Comparison of ENCODE assay signal across 10 mouse cellular contexts in genomic region chr1:39685841-39686240, GRCm38 (mm10). TPM values are rescaled to one million over a fixed set of nuclear protein-coding genes. Genes with fewer than 3 reads are reported as not detected.
DNase-seq lines count a peak whose midpoint lies in the region; ATAC-seq and TF ChIP-seq lines count a peak whose summit lies in the region.
"Had no signal": no experiment of that assay in that cellular context is flagged by ENCODE, and none has a peak within 500 bp of the region (broad histone marks: within the 10 kb centered on the region; RNA-seq: fewer than 3 reads in every experiment).

No protein-coding gene starts in this region.

- no peak overlapping the region for H3K9ac ChIP-seq in intestine, embryonic 14.5 days (ENCODE audit: low read length)
- no peak overlapping the region for H3K9ac ChIP-seq in midbrain, embryonic 11.5 days (ENCODE audit: low read length)

- no peak overlapping the region for H3K4me3 ChIP-seq in intestine, embryonic 14.5 days (ENCODE audit: low read depth, low read length)
- no peak overlapping the region for H3K4me3 ChIP-seq in left cerebral cortex, adult 2 months
- no peak overlapping the region for H3K4me3 ChIP-seq in midbrain, embryonic 11.5 days (ENCODE audit: low read depth, low read length)
- H3K4me3 ChIP-seq: myocyte had no signal

- H3K9me3 ChIP-seq in intestine, embryonic 14.5 days (ENCODE audit: control insufficient read depth, low read length) = no peaks in the 10 kb centered on the region
- no peaks in the 10 kb centered on the region for H3K9me3 ChIP-seq in midbrain, embryonic 11.5 days (ENCODE audit: control insufficient read depth, low read length)
- H3K9me3 ChIP-seq: G1E had no signal

- WGBS in intestine, embryonic 14.5 days = 3% methylated on average over 1 of the region's 1 CpGs
- 0% methylated on average over 1 of the region's 1 CpGs for WGBS in midbrain, embryonic 11.5 days

- intact Hi-C loops in left cerebral cortex, adult 2 months (cut with DNase I) = loop anchor here (2.0 to 10.0 kb wide), 6 partner anchors 75 to 689 kb away; no protein-coding TSS in a partner anchor

- TF ChIP-seq CTCF in left cerebral cortex, adult 2 months (IDR thresholded peaks at IDR 0.05) = peak; percentile 79

- no peak; the same call in 1 of the 2 replicates for ATAC-seq in intestine, embryonic 14.5 days (replicated peaks; ENCODE audit: low FRiP score, low TSS enrichment, low read depth)
- ATAC-seq in midbrain, embryonic 11.5 days (ENCODE audit: low FRiP score) = peak; percentile 73; the same call in 1 of the 2 replicates

- peak; percentile 56 for DNase-seq in ovary, adult 18-20 months (ENCODE audit: low spot score)
- DNase-seq in ovary, postnatal 10 days (ENCODE audit: low spot score) = no peak
- DNase-seq in cerebellum, postnatal 36 days = peak; percentile 62 to 63
- peak; percentile 40 to 52 for DNase-seq in gastrocnemius, adult 8-10 months (ENCODE audit: low spot score in 2 of 2)
- DNase-seq in intestine, embryonic 14.5 days (ENCODE audit: low spot score) = peak; percentile 79
- peak; percentile 67 to 74 for DNase-seq in left cerebral cortex, adult 2 months (ENCODE audit: extremely low spot score in 1 of 2, low spot score in 2 of 2)
- peak; percentile 95 for DNase-seq in midbrain, embryonic 11.5 days (ENCODE audit: low spot score, missing footprints)
- DNase-seq in spleen, postnatal 14 days (ENCODE audit: low spot score in 2 of 2) = peak; percentile 22 to 58

- H3K4me1 ChIP-seq in intestine, embryonic 14.5 days (replicated peaks; ENCODE audit: control insufficient read depth, insufficient read depth, low read length) = no peaks in the 10 kb centered on the region
- no peaks in the 10 kb centered on the region for H3K4me1 ChIP-seq in midbrain, embryonic 11.5 days (ENCODE audit: control insufficient read depth, insufficient read depth, low read length)

- no peaks in the 10 kb centered on the region for H3K36me3 ChIP-seq in intestine, embryonic 14.5 days (ENCODE audit: control insufficient read depth, insufficient read depth, low read length)
- H3K36me3 ChIP-seq in midbrain, embryonic 11.5 days (ENCODE audit: control insufficient read depth, insufficient read depth, low read length) = no peaks in the 10 kb centered on the region
- H3K36me3 ChIP-seq: G1E had no signal

- H3K27ac ChIP-seq in intestine, embryonic 14.5 days (ENCODE audit: low read depth) = no peak overlapping the region
- H3K27ac ChIP-seq in left cerebral cortex, adult 2 months = no peak overlapping the region
- H3K27ac ChIP-seq in midbrain, embryonic 11.5 days (ENCODE audit: low read depth, low read length) = no peak overlapping the region

- H3K27me3 ChIP-seq in intestine, embryonic 14.5 days (replicated peaks; ENCODE audit: control insufficient read depth, insufficient read depth, low read length) = no peaks in the 10 kb centered on the region
- no peaks in the 10 kb centered on the region for H3K27me3 ChIP-seq in midbrain, embryonic 11.5 days (ENCODE audit: control insufficient read depth, insufficient read depth, low read length)

- no peak overlapping the region for H3K4me2 ChIP-seq in intestine, embryonic 14.5 days (ENCODE audit: low read length)
- no peak overlapping the region for H3K4me2 ChIP-seq in midbrain, embryonic 11.5 days

RNA-seq across cellular contexts. Expression of gene Creg2, which starts 34.6 kb away (rescaled TPM):
- under 1 TPM; 0.05 to 0.09 (median 0.05) TPM for total RNA-seq in gastrocnemius, adult 8-10 months (2022)
- 0.28 and 0.34 TPM in 2 replicates for polyA plus RNA-seq in intestine, embryonic 14.5 days (2014; fragmentation: Nextera tagmentation; extraction: Ambion mirVana)
- total RNA-seq in left cerebral cortex, adult 2 months (2021) = 10 to 100 TPM; 81.1 to 90.6 TPM
- polyA plus RNA-seq in midbrain, embryonic 11.5 days (2014; fragmentation: Nextera tagmentation; extraction: Ambion mirVana) = 0.41 and 0.82 TPM in 2 replicates
- polyA plus RNA-seq: G1E, myocyte had no signal

RNA-seq across cellular contexts. Expression of gene Rfx8, which starts 35.0 kb away (rescaled TPM):
- not detected for total RNA-seq in gastrocnemius, adult 8-10 months (2022)
- polyA plus RNA-seq in intestine, embryonic 14.5 days (2014; fragmentation: Nextera tagmentation; extraction: Ambion mirVana) = 0.26 TPM in 1 of 2 replicates, not detected in the other
- total RNA-seq in left cerebral cortex, adult 2 months (2021) = under 1 TPM in 1 of 2 experiments, not detected in 1; 0.34 TPM
- 0.15 and 0.39 TPM in 2 replicates for polyA plus RNA-seq in midbrain, embryonic 11.5 days (2014; fragmentation: Nextera tagmentation; extraction: Ambion mirVana)
- polyA plus RNA-seq: G1E had no signal

Comparison
In these comparisons a context has a peak if more than half of its experiments do, and no peak if none do; other contexts are left out.
1. RNA of gene Creg2, which starts 34.6 kb away (total RNA-seq): 81.1 to 90.6 TPM in left cerebral cortex, adult 2 months; 0.05 to 0.09 TPM in gastrocnemius, adult 8-10 months; every median in the first group is over 10 times any median in the second.